Mouse (Mus musculus) testis, adult 2 months (tissue): Measurements from ENCODE around the gene Usp33. TPM values are rescaled to one million over a fixed set of nuclear protein-coding genes. Genes with fewer than 3 reads are reported as not detected.

Source experiments
- H3K27ac ChIP-seq: fragments of 200-500 bp; 2 replicates; pipeline ENCODE4 v1.5.1; 2012; ENCODE audit warnings: low read depth, low read length; ENCODE audit not compliant: control insufficient read depth, insufficient read depth
- H3K27me3 ChIP-seq: fragments of 200-500 bp; 2 replicates; pipeline ENCODE4 v1.6.1; 2012; ENCODE audit warnings: mild to moderate bottlenecking, low read length, moderate library complexity; ENCODE audit not compliant: control insufficient read depth, insufficient read depth
- H3K36me3 ChIP-seq: fragments of 200-500 bp; 2 replicates; pipeline ENCODE4 v1.6.1; 2012; ENCODE audit warnings: mild to moderate bottlenecking, low read length; ENCODE audit not compliant: control insufficient read depth, insufficient read depth
- H3K4me1 ChIP-seq: fragments of 200-500 bp; 2 replicates; pipeline ENCODE4 v1.6.1; 2012; ENCODE audit warnings: low read length; ENCODE audit not compliant: control insufficient read depth, insufficient read depth
- H3K4me3 ChIP-seq: fragments of 200-500 bp; 2 replicates; pipeline ENCODE4 v1.5.1; 2012; ENCODE audit warnings: low read depth, mild to moderate bottlenecking, low read length, moderate library complexity, mixed read lengths; ENCODE audit not compliant: control insufficient read depth
- CTCF ChIP-seq: fragments of 200-500 bp; IDR thresholded peaks from 2 replicates; pipeline ENCODE4 v1.5.1; 2012; ENCODE audit warnings: low read depth, mild to moderate bottlenecking, inconsistent platforms, low read length, moderate library complexity; ENCODE audit not compliant: control insufficient read depth, insufficient read depth, insufficient replicate concordance
- POLR2A ChIP-seq: fragments of 200-500 bp; IDR thresholded peaks from 2 replicates; pipeline ENCODE4 v1.6.1; 2012; ENCODE audit warnings: low read depth, mild to moderate bottlenecking, inconsistent platforms, low read length, moderate library complexity; ENCODE audit not compliant: control insufficient read depth
- polyA plus RNA-seq: library from polyadenylated mRNA; depleted of rRNA; stranded (reverse); fragments of >200 nt; gene quantifications from 2 replicates; pipeline ENCODE4 v1.2.3, GENCODE M21; 2012

The Usp33 gene
- polyA plus RNA-seq, 1 experiment: 6.5 TPM

- TF ChIP-seq CTCF (no peak), POLR2A (no peak)
- no peaks in the 10 kb centered on the region; the same call in 1 of the 2 replicates for H3K4me1 ChIP-seq
- no peak overlapping the region for H3K4me3 ChIP-seq
- no peaks in the 10 kb centered on the region; the same call in 1 of the 2 replicates for H3K36me3 ChIP-seq
- H3K27ac ChIP-seq: no peak overlapping the region
- H3K27me3 ChIP-seq: no peaks in the 10 kb centered on the region
Measured at GRCm38 (mm10) chr3:152359151-152359550, 12.9 kb downstream of the Usp33 start.

- Histone ChIP-seq H3K4me1 (no peaks in the 10 kb centered on the region), H3K4me3 (no peak overlapping the region), H3K27me3 (no peaks in the 10 kb centered on the region), H3K36me3 (no peaks in the 10 kb centered on the region; the same call in 1 of the 2 replicates), H3K27ac (no peak overlapping the region)
- TF ChIP-seq POLR2A: no peak
- TF ChIP-seq CTCF: no peak
Measured at GRCm38 (mm10) chr3:152364181-152364580, 17.9 kb downstream of the Usp33 start.

GRCm38 (mm10) chr3:152376063-152376462 is 29.8 kb downstream of the Usp33 start:
- peaks cover 1% of the 10 kb centered on the region; the same call in 1 of the 2 replicates for H3K36me3 ChIP-seq

GRCm38 (mm10) chr3:152384106-152384505 is 37.8 kb downstream of the Usp33 start:
- Histone ChIP-seq H3K27ac (no peak overlapping the region), H3K4me1 (no peaks in the 10 kb centered on the region), H3K27me3 (no peaks in the 10 kb centered on the region), H3K4me3 (no peak overlapping the region), H3K36me3 (peaks cover 1% of the 10 kb centered on the region; the same call in 1 of the 2 replicates)
- TF ChIP-seq POLR2A (no peak), CTCF (no peak)

More at GRCm38 (mm10) chr3:152376063-152376462, 29.8 kb downstream of the Usp33 start:
- Histone ChIP-seq H3K4me1 (no peaks in the 10 kb centered on the region), H3K4me3 (no peak overlapping the region), H3K27ac (no peak overlapping the region), H3K27me3 (no peaks in the 10 kb centered on the region)
- TF ChIP-seq CTCF: no peak

GRCm38 (mm10) chr3:152395350-152396277 is 49.3 kb downstream of the Usp33 start, which contains the start of gene Zzz3:
Gene Zzz3 (plus strand): TSS chr3:152395473.
- Histone ChIP-seq H3K4me3 (peak within 1 kb of the TSS; percentile 98), H3K27me3 (no peaks in the 10 kb centered on the region), H3K4me1 (peaks cover 4% of the 10 kb centered on the region), H3K36me3 (no peaks in the 10 kb centered on the region; the same call in 1 of the 2 replicates), H3K27ac (peak within 1 kb of the TSS; percentile 100)
- peak; percentile 63 for TF ChIP-seq CTCF
- TF ChIP-seq POLR2A: peak; percentile 63

GRCm38 (mm10) chr3:152396278-152396987 is 50.2 kb downstream of the Usp33 start:
- TF ChIP-seq POLR2A: peak; percentile 56; the same call in 1 of the 2 replicates
- peak; percentile 20; the same call in 1 of the 2 replicates for TF ChIP-seq CTCF

GRCm38 (mm10) chr3:152396988-152397314 is 50.7 kb downstream of the Usp33 start:
- TF ChIP-seq POLR2A (no peak), CTCF (no peak)
- H3K36me3 ChIP-seq: no peaks in the 10 kb centered on the region; the same call in 1 of the 2 replicates

More at GRCm38 (mm10) chr3:152396278-152396987, 50.2 kb downstream of the Usp33 start:
- Histone ChIP-seq H3K36me3 (no peaks in the 10 kb centered on the region; the same call in 1 of the 2 replicates), H3K4me3 (peak overlapping the region; percentile 98), H3K27ac (peak overlapping the region; percentile 100), H3K4me1 (peaks cover 4% of the 10 kb centered on the region), H3K27me3 (no peaks in the 10 kb centered on the region)

More at GRCm38 (mm10) chr3:152396988-152397314, 50.7 kb downstream of the Usp33 start:
- H3K4me3 ChIP-seq: peak overlapping the region; percentile 98
- peak overlapping the region; percentile 100 for H3K27ac ChIP-seq
- H3K27me3 ChIP-seq: no peaks in the 10 kb centered on the region
- peaks cover 4% of the 10 kb centered on the region for H3K4me1 ChIP-seq
